Mouse (Mus musculus): ENCODE data around the gene Prx. TPM values are rescaled to one million over a fixed set of nuclear protein-coding genes. Genes with fewer than 3 reads are reported as not detected.
A peak's percentile ranks its signal among the peaks of the same experiment; 100 is the strongest.

The Prx gene
- polyA plus RNA-seq, 1 experiment from 2014 or later = 1.0 TPM

GRCm38 (mm10) chr7:27506765-27507370 lies 7.7 kb downstream of the Prx start:
- Histone ChIP-seq H3K27me3 (ENCODE audit: control insufficient read depth, insufficient read depth, low read length) (no peaks in the 10 kb centered on the region), H3K9ac (ENCODE audit: low read depth, low read length) (peak overlapping the region; percentile 58; the same call in 1 of the 2 replicates), H3K4me1 (replicated peaks; ENCODE audit: control insufficient read depth, insufficient read depth, low read length) (0 out of 2 replicates have a peak, but pooled peaks cover 3% of the 10 kb centered on the region), H3K9me3 (ENCODE audit: control insufficient read depth, low read length) (no peaks in the 10 kb centered on the region), H3K36me3 (ENCODE audit: control insufficient read depth, insufficient read depth, low read length) (no peaks in the 10 kb centered on the region), H3K27ac (ENCODE audit: low read depth, low read length) (no peak overlapping the region), H3K4me3 (ENCODE audit: low read depth, low read length) (no peak overlapping the region), H3K4me2 (replicated peaks; ENCODE audit: low read depth, low read length) (peak overlapping the region; percentile 49)
- 44% methylated on average over 9 of the region's 9 CpGs for WGBS
- ATAC-seq (ENCODE audit: low FRiP score) (peak; percentile 3; the same call in 1 of the 2 replicates), DNase-seq (ENCODE audit: low spot score) (peak; percentile 38)

GRCm38 (mm10) chr7:27507711-27508647 lies 8.9 kb downstream of the Prx start:
- H3K4me1 ChIP-seq (replicated peaks; ENCODE audit: control insufficient read depth, insufficient read depth, low read length) = 0 out of 2 replicates have a peak, but pooled peaks cover 3% of the 10 kb centered on the region
- H3K36me3 ChIP-seq (ENCODE audit: control insufficient read depth, insufficient read depth, low read length) = no peaks in the 10 kb centered on the region
- no peaks in the 10 kb centered on the region for H3K9me3 ChIP-seq (ENCODE audit: control insufficient read depth, low read length)
- DNase-seq (ENCODE audit: low spot score) (peak; percentile 99), ATAC-seq (ENCODE audit: low FRiP score) (peak; percentile 94)
- H3K9ac ChIP-seq (ENCODE audit: low read depth, low read length) = peak overlapping the region; percentile 58
- peak overlapping the region; percentile 92 for H3K27ac ChIP-seq (ENCODE audit: low read depth, low read length)
- under 1% methylated on average over 52 of the region's 54 CpGs for WGBS
- peak overlapping the region; percentile 49 for H3K4me2 ChIP-seq (replicated peaks; ENCODE audit: low read depth, low read length)
- peak overlapping the region; percentile 39 for H3K4me3 ChIP-seq (ENCODE audit: low read depth, low read length)
- H3K27me3 ChIP-seq (ENCODE audit: control insufficient read depth, insufficient read depth, low read length) = no peaks in the 10 kb centered on the region

- no peak overlapping the region for H3K9ac ChIP-seq (ENCODE audit: low read depth, low read length)
- no peaks in the 10 kb centered on the region for H3K36me3 ChIP-seq (ENCODE audit: control insufficient read depth, insufficient read depth, low read length)
- 24% methylated on average over 6 of the region's 6 CpGs for WGBS
- no peaks in the 10 kb centered on the region for H3K9me3 ChIP-seq (ENCODE audit: control insufficient read depth, low read length)
- DNase-seq (ENCODE audit: low spot score) = peak; percentile 62
- H3K4me3 ChIP-seq (ENCODE audit: low read depth, low read length) = peak overlapping the region; percentile 39; the same call in 1 of the 2 replicates
- H3K27me3 ChIP-seq (ENCODE audit: control insufficient read depth, insufficient read depth, low read length) = no peaks in the 10 kb centered on the region
- H3K4me2 ChIP-seq (replicated peaks; ENCODE audit: low read depth, low read length) = peak overlapping the region; percentile 49
- H3K4me1 ChIP-seq (replicated peaks; ENCODE audit: control insufficient read depth, insufficient read depth, low read length) = 0 out of 2 replicates have a peak, but pooled peaks cover 3% of the 10 kb centered on the region
- no peak overlapping the region for H3K27ac ChIP-seq (ENCODE audit: low read depth, low read length)
- ATAC-seq (ENCODE audit: low FRiP score) = peak; percentile 60
These were observed 9.5 kb downstream of the Prx start for GRCm38 (mm10) chr7:27508648-27509005.

DNA sequence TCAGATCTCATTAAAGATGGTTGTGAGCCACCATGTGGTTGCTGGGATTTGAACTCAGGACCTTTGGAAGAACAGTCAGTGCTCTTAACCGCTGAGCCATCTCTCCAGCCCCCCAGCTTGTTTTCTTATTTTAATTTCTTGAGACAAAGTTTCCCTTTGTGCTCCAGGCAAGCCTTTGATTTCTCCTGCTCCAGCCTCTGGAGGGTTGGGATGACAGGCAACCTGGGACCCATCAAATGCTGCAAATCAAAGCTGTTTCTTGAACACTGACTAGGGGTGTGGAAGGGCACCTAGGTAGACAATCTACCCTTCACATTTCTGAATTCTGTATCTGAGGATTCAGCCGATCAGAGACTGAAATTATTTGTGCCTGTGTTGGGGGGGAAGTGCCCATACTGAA lies 11.7 kb downstream of the Prx start:
- H3K4me1 ChIP-seq (replicated peaks; ENCODE audit: control insufficient read depth, insufficient read depth, low read length) = 0 out of 2 replicates have a peak, but pooled peaks cover 3% of the 10 kb centered on the region
- H3K36me3 ChIP-seq (ENCODE audit: control insufficient read depth, insufficient read depth, low read length) = no peaks in the 10 kb centered on the region
- no peak overlapping the region for H3K4me2 ChIP-seq (replicated peaks; ENCODE audit: low read depth, low read length)
- DNase-seq (ENCODE audit: low spot score) (no peak), ATAC-seq (ENCODE audit: low FRiP score) (no peak)
- no peak overlapping the region for H3K27ac ChIP-seq (ENCODE audit: low read depth, low read length)
- H3K27me3 ChIP-seq (ENCODE audit: control insufficient read depth, insufficient read depth, low read length) = no peaks in the 10 kb centered on the region
- no peaks in the 10 kb centered on the region for H3K9me3 ChIP-seq (ENCODE audit: control insufficient read depth, low read length)
- WGBS = 84% methylated on average over 2 of the region's 2 CpGs
- no peak overlapping the region for H3K4me3 ChIP-seq (ENCODE audit: low read depth, low read length)
- no peak overlapping the region for H3K9ac ChIP-seq (ENCODE audit: low read depth, low read length)

DNA sequence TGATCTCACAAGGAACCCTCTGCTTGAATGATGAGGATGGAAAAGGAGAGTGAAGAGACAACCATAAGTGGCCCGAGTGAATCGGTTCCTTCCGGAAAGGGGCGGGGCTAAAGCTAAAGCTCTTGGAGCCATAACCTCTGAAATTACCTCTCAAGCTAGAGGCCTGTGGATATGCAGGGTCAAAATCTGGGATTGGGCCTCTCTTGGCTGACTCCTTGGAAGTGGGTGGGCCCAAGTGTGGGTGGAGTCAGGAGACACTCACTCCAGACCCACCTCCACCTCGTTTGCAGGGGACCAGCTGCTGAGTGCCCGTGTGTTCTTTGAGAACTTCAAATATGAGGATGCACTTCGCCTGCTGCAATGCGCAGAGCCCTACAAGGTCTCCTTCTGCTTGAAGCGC lies 15.8 kb downstream of the Prx start:
- no peak overlapping the region for H3K4me3 ChIP-seq (ENCODE audit: low read depth, low read length)
- DNase-seq (ENCODE audit: low spot score) (no peak), ATAC-seq (ENCODE audit: low FRiP score) (no peak)
- 84% methylated on average over 9 of the region's 9 CpGs for WGBS
- no peaks in the 10 kb centered on the region for H3K36me3 ChIP-seq (ENCODE audit: control insufficient read depth, insufficient read depth, low read length)
- H3K27ac ChIP-seq (ENCODE audit: low read depth, low read length) = no peak overlapping the region
- H3K4me1 ChIP-seq (replicated peaks; ENCODE audit: control insufficient read depth, insufficient read depth, low read length) = no peaks in the 10 kb centered on the region
- H3K9ac ChIP-seq (ENCODE audit: low read depth, low read length) = no peak overlapping the region
- no peaks in the 10 kb centered on the region for H3K9me3 ChIP-seq (ENCODE audit: control insufficient read depth, low read length)
- no peak overlapping the region for H3K4me2 ChIP-seq (replicated peaks; ENCODE audit: low read depth, low read length)
- H3K27me3 ChIP-seq (ENCODE audit: control insufficient read depth, insufficient read depth, low read length) = no peaks in the 10 kb centered on the region

- H3K9ac ChIP-seq (ENCODE audit: low read depth, low read length) = no peak overlapping the region
These were observed 19.2 kb downstream of the Prx start for GRCm38 (mm10) chr7:27518314-27518713.

DNA sequence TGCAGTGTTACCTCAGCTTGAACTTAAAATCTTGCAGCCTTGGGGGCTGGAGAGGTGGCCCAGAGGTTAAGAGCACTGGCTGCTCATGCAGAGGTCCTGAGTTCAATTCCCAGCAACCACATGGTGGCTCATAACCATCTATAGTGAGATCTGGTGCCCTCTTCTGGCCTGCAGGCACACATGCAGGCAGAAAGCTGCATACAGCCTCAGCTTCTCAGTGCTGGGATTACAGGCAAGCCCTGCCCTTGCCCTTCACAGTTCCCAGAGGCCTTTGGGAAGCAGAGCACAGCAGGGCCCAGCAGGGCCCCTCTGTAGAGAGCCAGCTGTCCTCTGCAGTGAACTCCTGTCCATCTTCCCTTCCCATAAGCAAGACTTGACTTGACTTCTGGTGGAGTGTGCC lies 21.0 kb downstream of the Prx start:
- Histone ChIP-seq H3K9me3 (ENCODE audit: control insufficient read depth, low read length) (no peaks in the 10 kb centered on the region), H3K9ac (ENCODE audit: low read depth, low read length) (no peak overlapping the region), H3K4me1 (replicated peaks; ENCODE audit: control insufficient read depth, insufficient read depth, low read length) (no peaks in the 10 kb centered on the region), H3K27me3 (ENCODE audit: control insufficient read depth, insufficient read depth, low read length) (no peaks in the 10 kb centered on the region), H3K36me3 (ENCODE audit: control insufficient read depth, insufficient read depth, low read length) (no peaks in the 10 kb centered on the region), H3K4me3 (ENCODE audit: low read depth, low read length) (no peak overlapping the region), H3K4me2 (replicated peaks; ENCODE audit: low read depth, low read length) (no peak overlapping the region), H3K27ac (ENCODE audit: low read depth, low read length) (no peak overlapping the region)
- no peak for DNase-seq (ENCODE audit: low spot score)
- no peak for ATAC-seq (ENCODE audit: low FRiP score)

More at GRCm38 (mm10) chr7:27518314-27518713, 19.2 kb downstream of the Prx start:
- Histone ChIP-seq H3K27ac (ENCODE audit: low read depth, low read length) (no peak overlapping the region), H3K4me1 (replicated peaks; ENCODE audit: control insufficient read depth, insufficient read depth, low read length) (no peaks in the 10 kb centered on the region), H3K9me3 (ENCODE audit: control insufficient read depth, low read length) (no peaks in the 10 kb centered on the region), H3K4me3 (ENCODE audit: low read depth, low read length) (no peak overlapping the region), H3K36me3 (ENCODE audit: control insufficient read depth, insufficient read depth, low read length) (no peaks in the 10 kb centered on the region), H3K27me3 (ENCODE audit: control insufficient read depth, insufficient read depth, low read length) (no peaks in the 10 kb centered on the region), H3K4me2 (replicated peaks; ENCODE audit: low read depth, low read length) (no peak overlapping the region)
- DNase-seq (ENCODE audit: low spot score) (no peak), ATAC-seq (ENCODE audit: low FRiP score) (no peak)
- 91% methylated on average over 9 of the region's 9 CpGs for WGBS

GRCm38 (mm10) chr7:27520599-27520998 lies 21.5 kb downstream of the Prx start:
- no peaks in the 10 kb centered on the region for H3K36me3 ChIP-seq (ENCODE audit: control insufficient read depth, insufficient read depth, low read length)
- H3K4me3 ChIP-seq (ENCODE audit: low read depth, low read length) = no peak overlapping the region
- DNase-seq (ENCODE audit: low spot score) = no peak
- H3K4me1 ChIP-seq (replicated peaks; ENCODE audit: control insufficient read depth, insufficient read depth, low read length) = no peaks in the 10 kb centered on the region
- no peaks in the 10 kb centered on the region for H3K27me3 ChIP-seq (ENCODE audit: control insufficient read depth, insufficient read depth, low read length)
- H3K9me3 ChIP-seq (ENCODE audit: control insufficient read depth, low read length) = no peaks in the 10 kb centered on the region
- no peak for ATAC-seq (ENCODE audit: low FRiP score)
- no peak overlapping the region for H3K9ac ChIP-seq (ENCODE audit: low read depth, low read length)
- no peak overlapping the region for H3K27ac ChIP-seq (ENCODE audit: low read depth, low read length)
- WGBS = 91% methylated on average over 1 of the region's 1 CpGs
- no peak overlapping the region for H3K4me2 ChIP-seq (replicated peaks; ENCODE audit: low read depth, low read length)
